20 mouse cellular contexts compared by ENCODE assay signal in the genomic region with DNA sequence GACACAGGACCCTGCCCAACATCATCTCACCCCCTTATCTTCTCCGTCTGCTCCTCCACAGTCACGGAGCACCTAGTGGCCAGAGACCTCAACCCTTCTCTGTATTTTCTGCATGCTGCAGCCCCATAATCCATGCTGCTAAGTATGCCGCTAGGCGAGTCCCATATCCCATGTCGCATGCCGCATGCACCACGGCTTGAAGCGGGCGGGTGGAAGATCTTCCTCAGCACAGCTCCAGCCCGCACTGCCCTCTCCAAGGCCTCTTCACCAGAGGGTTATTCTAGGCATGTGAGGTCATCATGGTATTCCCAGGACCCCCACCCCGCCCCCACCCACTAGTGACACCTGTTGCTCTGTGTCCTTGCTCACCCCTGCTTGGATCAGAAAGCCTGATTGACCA. TPM values are rescaled to one million over a fixed set of nuclear protein-coding genes. Genes with fewer than 3 reads are reported as not detected.
"Had no signal": no experiment of that assay in that cellular context is flagged by ENCODE, and none has a peak within 500 bp of the region (broad histone marks: within the 10 kb centered on the region; RNA-seq: fewer than 3 reads in every experiment).

No protein-coding gene starts in this region.

- H3K9me3 ChIP-seq: limb, embryonic 15.5 days; liver, embryonic 12.5 days; lung, embryonic 15.5 days; midbrain, embryonic 15.5 days had no signal

- H3K9ac ChIP-seq: limb, embryonic 15.5 days; liver, embryonic 12.5 days; lung, embryonic 15.5 days; midbrain, embryonic 15.5 days had no signal

- H3K4me3 ChIP-seq: limb, embryonic 15.5 days; liver, embryonic 12.5 days; lung, embryonic 15.5 days; midbrain, embryonic 15.5 days had no signal

- ATAC-seq: intestine, embryonic 16.5 days; liver, embryonic 12.5 days; midbrain, embryonic 15.5 days had no signal

- H3K27ac ChIP-seq: limb, embryonic 15.5 days; liver, embryonic 12.5 days; lung, embryonic 15.5 days; midbrain, embryonic 15.5 days had no signal

- DNase-seq: kidney, adult 2 months; left cerebral cortex, postnatal 4 days; lung, postnatal 14 days; right cerebral cortex, postnatal 14 days; thymus, postnatal 4 days had no signal

- H3K27me3 ChIP-seq: limb, embryonic 15.5 days; midbrain, embryonic 15.5 days had no signal

- H3K36me3 ChIP-seq: limb, embryonic 15.5 days; liver, embryonic 12.5 days; lung, embryonic 15.5 days; midbrain, embryonic 15.5 days had no signal

- H3K4me2 ChIP-seq: limb, embryonic 15.5 days; liver, embryonic 12.5 days; lung, embryonic 15.5 days; midbrain, embryonic 15.5 days had no signal

RNA-seq across cellular contexts. Expression of a gene that starts 51.2 kb away (rescaled TPM):
- total RNA-seq: layer of hippocampus, adult 8-10 months; layer of hippocampus, postnatal 14 days; left cerebral cortex, adult 18-20 months; left cerebral cortex, postnatal 10 days; left cerebral cortex, postnatal 4 days; megakaryocyte-erythroid progenitor cell, adult 5-6 weeks had no signal
- polyA plus RNA-seq: intestine, embryonic 16.5 days; kidney, adult 2 months; large intestine, adult 2 months; limb, embryonic 15.5 days; liver, embryonic 12.5 days; liver, embryonic 16.5 days; lung, embryonic 15.5 days; midbrain, embryonic 15.5 days; neural tube, embryonic 14.5 days; spleen, adult 2 months; stomach, embryonic 16.5 days had no signal
